Mouse (Mus musculus): ENCODE results near the gene Spert. TPM values are rescaled to one million over a fixed set of nuclear protein-coding genes. Genes with fewer than 3 reads are reported as not detected.

Spert gene
- polyA plus RNA-seq, 1 experiment from 2014 or later, result not detected

DNA sequence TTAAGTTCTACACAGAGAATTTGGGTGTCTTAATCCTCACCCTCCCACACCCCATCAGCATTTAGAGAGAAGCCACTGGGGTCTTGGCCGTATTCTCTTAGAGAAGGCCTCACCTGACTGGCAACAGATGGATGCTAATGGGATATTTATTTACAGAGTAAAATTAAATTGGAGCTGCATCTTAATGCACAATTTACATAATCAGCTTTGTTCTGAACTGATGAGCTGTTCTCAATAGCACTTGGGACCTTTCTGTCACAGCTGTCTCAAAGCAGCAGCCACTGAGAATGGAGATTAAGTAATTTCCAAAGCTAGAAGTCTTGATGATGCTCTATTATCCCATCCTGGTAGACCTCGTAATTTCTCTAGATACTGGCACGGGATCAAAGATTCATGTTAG lies 26.6 kb downstream of the Spert start:
- H3K4me1 ChIP-seq, result 0 out of 2 replicates have a peak, but pooled peaks cover 4% of the 10 kb centered on the region
- no peak overlapping the region for H3K4me2 ChIP-seq (replicated peaks)
- no peaks in the 10 kb centered on the region for H3K27me3 ChIP-seq
- no peak overlapping the region for H3K9ac ChIP-seq
- H3K36me3 ChIP-seq, result no peaks in the 10 kb centered on the region
- H3K4me3 ChIP-seq, result no peak overlapping the region
- ATAC-seq (ENCODE audit: low FRiP score, low read depth), result no peak
- WGBS, result 86% methylated on average over 3 of the region's 3 CpGs
- no peaks in the 10 kb centered on the region for H3K9me3 ChIP-seq
- no peak overlapping the region for H3K27ac ChIP-seq

DNA sequence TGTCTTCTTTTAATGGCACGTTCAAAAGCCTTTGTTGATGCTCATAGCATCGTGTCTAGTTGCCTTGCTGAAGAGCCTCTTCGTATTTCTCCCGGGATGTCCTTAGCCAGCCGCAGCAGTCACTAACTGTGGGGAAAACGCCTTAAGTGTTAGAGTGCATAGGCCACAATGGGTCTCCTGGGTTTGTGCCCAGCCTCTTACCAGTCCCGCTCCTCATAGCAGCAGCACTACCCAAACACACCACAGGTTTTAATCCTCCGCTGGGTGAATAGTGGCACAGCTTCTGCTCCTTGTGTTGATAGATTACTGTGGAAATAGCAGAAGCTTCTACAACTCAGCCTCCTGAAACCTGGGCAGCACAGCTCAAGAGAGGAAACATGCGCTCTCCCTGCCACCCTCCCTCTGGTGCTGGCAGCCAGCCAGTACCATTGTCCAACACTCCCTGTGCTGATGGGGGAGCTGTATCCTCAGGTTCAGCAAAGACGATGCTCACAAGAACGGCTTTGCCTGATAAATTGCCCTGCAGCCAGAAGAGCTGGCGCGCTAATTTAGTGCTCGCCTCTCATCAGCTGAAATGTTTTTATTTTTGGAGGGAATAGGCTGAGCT lies 27.3 kb downstream of the Spert start:
- Histone ChIP-seq H3K36me3 (no peaks in the 10 kb centered on the region), H3K27ac (no peak overlapping the region), H3K9ac (no peak overlapping the region), H3K4me1 (0 out of 2 replicates have a peak, but pooled peaks cover 4% of the 10 kb centered on the region), H3K4me3 (no peak overlapping the region), H3K27me3 (no peaks in the 10 kb centered on the region), H3K9me3 (no peaks in the 10 kb centered on the region), H3K4me2 (replicated peaks) (no peak overlapping the region)
- ATAC-seq (ENCODE audit: low FRiP score, low read depth), result no peak
- WGBS, result 80% methylated on average over 14 of the region's 14 CpGs

DNA sequence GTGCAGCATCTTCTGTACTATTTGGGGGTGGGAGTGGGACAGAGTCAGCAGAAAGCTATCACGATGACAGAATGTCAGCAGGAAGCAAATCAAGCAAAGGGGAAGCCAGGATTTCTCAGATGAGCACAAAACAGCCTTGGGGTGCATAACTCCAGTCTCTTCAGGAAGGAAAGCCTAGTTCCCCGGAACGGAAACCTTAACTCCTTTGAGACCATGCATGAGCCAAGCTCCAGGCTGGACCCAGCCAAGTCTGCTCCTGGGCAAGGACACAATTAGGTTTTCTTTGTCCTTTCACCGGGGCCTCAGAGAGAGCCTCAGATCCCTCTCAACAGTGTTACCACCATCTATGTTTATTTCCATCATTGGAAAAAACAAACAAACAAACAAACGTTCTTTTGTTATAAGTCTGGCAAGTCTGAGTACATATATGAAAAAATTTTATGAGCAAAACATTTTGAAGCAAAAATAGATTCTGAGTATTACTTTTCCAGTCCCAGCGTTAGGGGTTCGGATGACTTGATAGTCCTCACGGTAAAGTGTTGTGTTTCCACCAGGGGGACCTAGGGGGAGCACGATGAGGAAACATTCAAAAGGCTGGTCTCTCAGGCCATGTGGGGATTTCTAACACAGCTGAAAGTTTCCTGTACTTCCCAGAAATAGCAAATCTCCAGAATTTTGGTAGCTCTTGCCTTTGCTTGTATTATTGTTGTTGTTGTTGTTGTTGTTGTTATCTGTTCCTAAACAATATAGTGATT lies 31.2 kb downstream of the Spert start:
- no peak overlapping the region for H3K4me3 ChIP-seq
- H3K4me1 ChIP-seq, result 0 out of 2 replicates have a peak, but pooled peaks cover 4% of the 10 kb centered on the region
- WGBS, result 45% methylated on average over 9 of the region's 9 CpGs
- H3K4me2 ChIP-seq (replicated peaks), result no peak overlapping the region
- H3K36me3 ChIP-seq, result no peaks in the 10 kb centered on the region
- H3K27ac ChIP-seq, result no peak overlapping the region
- no peak for ATAC-seq (ENCODE audit: low FRiP score, low read depth)
- H3K27me3 ChIP-seq, result no peaks in the 10 kb centered on the region
- no peaks in the 10 kb centered on the region for H3K9me3 ChIP-seq
- no peak overlapping the region for H3K9ac ChIP-seq

DNA sequence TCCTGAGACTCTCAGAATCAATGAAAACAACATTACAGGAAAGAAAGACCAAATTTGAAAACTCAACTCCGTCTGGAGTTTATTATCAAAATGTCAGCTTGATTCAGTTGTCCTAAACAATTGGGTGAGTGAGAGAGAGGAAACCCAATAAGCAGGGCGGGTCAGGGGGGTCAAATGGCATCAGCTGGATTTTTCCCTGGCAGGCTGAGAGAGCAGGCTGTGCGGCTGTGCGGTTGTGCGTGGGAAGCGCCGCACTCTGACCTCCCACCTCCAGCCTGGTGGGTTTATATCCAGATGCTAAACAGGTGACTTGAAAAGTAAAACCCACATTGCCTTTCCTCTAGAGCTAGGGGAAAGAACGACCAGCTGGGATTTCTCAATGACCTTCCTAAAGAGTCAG lies 51.2 kb downstream of the Spert start:
- 0 out of 2 replicates have a peak, but pooled peaks have one; percentile 28 for ATAC-seq (ENCODE audit: low FRiP score, low read depth)
- Histone ChIP-seq H3K9ac (no peak overlapping the region), H3K27ac (no peak overlapping the region), H3K4me3 (no peak overlapping the region), H3K9me3 (no peaks in the 10 kb centered on the region), H3K4me2 (replicated peaks) (no peak overlapping the region), H3K4me1 (peaks cover 20% of the 10 kb centered on the region), H3K27me3 (no peaks in the 10 kb centered on the region), H3K36me3 (no peaks in the 10 kb centered on the region)
- 8% methylated on average over 8 of the region's 8 CpGs for whole genome bisulfite sequencing

DNA sequence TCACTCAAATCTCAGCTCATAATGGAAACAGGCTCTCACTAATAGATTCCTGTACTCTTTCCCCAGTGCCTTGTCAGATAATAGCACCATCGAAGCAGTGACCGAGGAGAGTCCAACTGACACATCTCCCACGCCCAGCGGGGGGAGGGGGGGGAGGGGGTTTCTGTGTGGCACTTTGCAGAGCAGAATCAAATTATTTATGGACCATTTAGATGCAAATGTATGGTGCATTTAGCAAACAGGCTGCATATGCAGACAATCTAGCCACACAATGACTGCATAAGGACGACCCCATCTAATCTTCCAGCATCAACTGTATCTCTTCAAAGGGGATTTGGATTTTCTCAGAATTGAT lies 51.9 kb downstream of the Spert start:
- H3K4me1 ChIP-seq, result peaks cover 24% of the 10 kb centered on the region
- no peak for ATAC-seq (ENCODE audit: low FRiP score, low read depth)

DNA sequence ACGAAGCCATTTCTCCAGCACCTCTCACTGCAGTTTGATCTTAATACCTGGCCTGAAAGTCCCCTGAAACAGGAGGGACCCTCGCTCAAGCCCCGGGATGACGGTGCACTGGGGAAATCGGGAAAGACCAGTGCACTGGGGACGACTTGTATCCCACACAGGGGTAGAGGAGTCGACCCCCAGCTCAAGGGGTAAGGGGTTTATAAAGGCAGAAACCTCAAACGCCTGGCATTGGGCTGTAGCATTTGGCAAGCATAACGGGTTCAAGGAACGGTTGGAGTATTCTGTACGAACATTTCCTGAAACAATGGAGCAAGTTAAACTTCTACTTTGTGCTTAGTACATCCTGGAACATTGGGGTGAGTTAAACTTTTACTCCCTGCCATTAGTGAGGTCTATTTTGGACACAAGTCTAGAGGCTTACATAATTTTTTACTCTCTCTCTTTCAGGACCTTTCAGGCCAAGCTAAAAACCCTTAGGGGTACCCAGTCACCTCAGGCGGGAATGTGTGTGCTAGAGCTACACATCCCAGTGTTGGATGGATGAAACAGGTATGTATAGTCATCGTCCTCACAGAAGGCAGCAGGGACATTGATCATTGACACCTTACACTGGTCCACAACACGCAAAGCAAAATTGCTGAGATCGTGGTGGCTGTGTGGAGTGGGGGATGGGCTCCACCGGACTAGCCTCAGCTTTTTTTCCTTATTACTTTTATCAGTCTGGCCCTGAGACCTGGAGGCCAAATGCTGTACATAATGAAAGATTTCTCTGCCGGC lies 52.5 kb downstream of the Spert start:
- Histone ChIP-seq H3K4me3 (no peak overlapping the region), H3K4me1 (peaks cover 24% of the 10 kb centered on the region), H3K9ac (no peak overlapping the region), H3K9me3 (no peaks in the 10 kb centered on the region), H3K4me2 (replicated peaks) (no peak overlapping the region), H3K36me3 (no peaks in the 10 kb centered on the region), H3K27ac (no peak overlapping the region), H3K27me3 (no peaks in the 10 kb centered on the region)
- WGBS, result 64% methylated on average over 17 of the region's 17 CpGs
- ATAC-seq (ENCODE audit: low FRiP score, low read depth), result no peak

More for the DNA sequence above, 51.9 kb downstream of the Spert start:
- H3K4me3 ChIP-seq, result no peak overlapping the region
- no peak overlapping the region for H3K4me2 ChIP-seq (replicated peaks)
- no peak overlapping the region for H3K27ac ChIP-seq
- H3K36me3 ChIP-seq, result no peaks in the 10 kb centered on the region
- 25% methylated on average over 5 of the region's 5 CpGs for WGBS
- H3K27me3 ChIP-seq, result no peaks in the 10 kb centered on the region
- no peak overlapping the region for H3K9ac ChIP-seq
- H3K9me3 ChIP-seq, result no peaks in the 10 kb centered on the region

DNA sequence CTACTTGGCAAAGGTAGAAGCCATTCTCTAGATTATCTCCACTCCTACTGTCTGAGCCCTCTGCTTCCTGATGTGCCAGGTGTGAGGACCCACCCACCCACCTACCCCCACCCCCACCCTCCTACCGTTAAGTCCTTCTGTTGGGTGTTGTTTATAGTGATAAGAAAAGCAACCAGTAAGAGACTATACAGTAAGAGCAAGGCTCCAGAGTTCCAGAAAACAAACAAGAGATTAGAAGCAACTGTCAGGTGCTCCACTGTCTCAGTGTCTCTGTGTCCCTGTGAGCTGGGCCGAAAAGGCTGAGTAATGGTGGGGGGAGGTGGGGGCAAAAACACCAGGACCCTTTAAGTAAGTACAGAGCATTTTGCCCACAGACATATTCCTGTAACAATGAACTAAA lies 53.7 kb downstream of the Spert start:
- no peak overlapping the region for H3K9ac ChIP-seq
- H3K4me3 ChIP-seq, result no peak overlapping the region
- ATAC-seq (ENCODE audit: low FRiP score, low read depth), result no peak
- H3K27me3 ChIP-seq, result 0 out of 2 replicates have a peak, but pooled peaks cover 3% of the 10 kb centered on the region
- H3K4me1 ChIP-seq, result peaks cover 24% of the 10 kb centered on the region
- no peaks in the 10 kb centered on the region for H3K9me3 ChIP-seq
- H3K4me2 ChIP-seq (replicated peaks), result no peak overlapping the region
- H3K36me3 ChIP-seq, result no peaks in the 10 kb centered on the region
- H3K27ac ChIP-seq, result no peak overlapping the region
- 32% methylated on average over 2 of the region's 2 CpGs for WGBS

Other genes with a start within 250 kb of the Spert start
- 0.33 and 0.52 TPM in 2 replicates for gene Siah3, start 137.1 kb downstream of the Spert start, polyA plus RNA-seq (2015; fragmentation: Nextera tagmentation; extraction: Ambion mirVana)
- not detected in 2 replicates for gene Erich6b, start 49.1 kb upstream of the Spert start, polyA plus RNA-seq (2015; fragmentation: Nextera tagmentation; extraction: Ambion mirVana)
- gene Cog3, start 161.4 kb upstream of the Spert start, polyA plus RNA-seq (2015; fragmentation: Nextera tagmentation; extraction: Ambion mirVana), result 24.2 and 24.4 TPM in 2 replicates
- 4.9 and 5.3 TPM in 2 replicates for gene Slc25a30, start 193.9 kb upstream of the Spert start, polyA plus RNA-seq (2015; fragmentation: Nextera tagmentation; extraction: Ambion mirVana)

Measured in limb, embryonic 13.5 days (tissue).